Mouse (Mus musculus): ENCODE results near the gene Faim.
A peak's percentile ranks its signal among the peaks of the same experiment; 100 is the strongest.

Gene Faim

GRCm38 (mm10) chr9:98974898-98975297 is 11.3 kb upstream of the Faim start:
- peak; percentile 58 for DNase-seq (ENCODE audit: low read depth, low spot score)

DNA sequence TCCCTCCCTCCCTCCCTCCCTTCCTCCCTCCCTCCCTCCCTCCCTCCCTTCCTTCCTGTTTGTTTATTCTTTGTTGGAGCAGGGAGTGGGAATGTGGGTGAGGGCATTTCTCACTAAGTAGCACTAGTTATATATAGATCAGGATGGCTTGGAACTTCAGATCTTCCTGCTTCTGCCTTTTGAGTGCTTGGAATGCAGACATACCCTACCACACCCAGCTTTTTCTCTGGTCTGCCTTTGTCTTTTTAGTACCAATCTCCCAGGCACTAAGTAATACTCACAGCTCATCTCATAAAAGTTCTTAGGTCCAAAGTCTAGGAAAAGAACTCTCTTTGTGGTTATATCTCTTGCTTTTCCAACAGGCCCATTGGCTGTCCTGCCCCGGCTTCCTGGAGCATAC is 10.1 kb upstream of the Faim start:
- peak; percentile 43 for DNase-seq (ENCODE audit: low read depth, low spot score)

- DNase-seq (ENCODE audit: low read depth, low spot score) = peak; percentile 59
Measured at GRCm38 (mm10) chr9:98976520-98976919, 9.7 kb upstream of the Faim start.

GRCm38 (mm10) chr9:98979431-98980416 is 6.4 kb upstream of the Faim start:
- DNase-seq (ENCODE audit: low read depth, low spot score) = peak; percentile 93

- DNase-seq (ENCODE audit: low read depth, low spot score) = peak; percentile 66
Measured at GRCm38 (mm10) chr9:98986476-98987096, 413 bp downstream of the Faim start.

DNA sequence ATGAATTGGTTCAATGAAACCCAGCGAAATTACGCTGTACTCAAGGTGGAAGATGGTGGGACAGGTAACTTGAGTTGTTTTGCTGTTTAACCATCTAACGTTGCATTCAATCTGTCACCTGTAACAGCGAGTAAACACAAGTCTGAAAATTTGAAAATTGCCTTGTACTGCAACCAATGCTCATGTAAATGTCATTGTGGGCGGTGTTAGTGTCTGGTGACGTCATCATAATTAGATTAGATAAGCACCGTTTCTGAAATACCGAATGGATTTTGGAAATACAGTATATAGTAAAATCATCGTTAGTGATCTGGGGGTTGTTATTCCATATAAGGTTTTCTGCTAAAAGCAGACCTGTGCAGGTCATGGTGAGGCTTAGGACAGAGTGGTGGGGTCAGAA is 958 bp downstream of the Faim start:
- DNase-seq (ENCODE audit: low read depth, low spot score) = no peak

DNA sequence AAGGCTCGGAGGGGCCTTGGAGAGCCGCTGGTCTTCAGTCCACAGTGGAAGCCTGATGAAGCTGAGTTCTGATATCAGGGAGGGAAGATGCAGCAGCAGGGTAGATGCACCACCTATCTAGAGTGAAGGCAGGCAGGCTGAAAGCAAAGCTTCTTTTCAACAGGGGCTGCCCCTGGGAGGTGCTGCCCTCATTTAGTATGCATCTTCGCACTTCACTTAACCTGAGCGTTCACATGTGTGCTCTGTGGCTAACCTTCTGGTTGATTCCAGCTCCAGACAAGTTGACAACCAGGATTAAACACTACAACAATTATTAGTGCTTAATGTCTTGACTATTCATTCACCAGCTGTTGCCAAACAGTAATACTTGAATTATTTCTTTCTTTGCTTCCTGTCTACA is 7.9 kb downstream of the Faim start:
- DNase-seq (ENCODE audit: low read depth, low spot score) = no peak

DNA sequence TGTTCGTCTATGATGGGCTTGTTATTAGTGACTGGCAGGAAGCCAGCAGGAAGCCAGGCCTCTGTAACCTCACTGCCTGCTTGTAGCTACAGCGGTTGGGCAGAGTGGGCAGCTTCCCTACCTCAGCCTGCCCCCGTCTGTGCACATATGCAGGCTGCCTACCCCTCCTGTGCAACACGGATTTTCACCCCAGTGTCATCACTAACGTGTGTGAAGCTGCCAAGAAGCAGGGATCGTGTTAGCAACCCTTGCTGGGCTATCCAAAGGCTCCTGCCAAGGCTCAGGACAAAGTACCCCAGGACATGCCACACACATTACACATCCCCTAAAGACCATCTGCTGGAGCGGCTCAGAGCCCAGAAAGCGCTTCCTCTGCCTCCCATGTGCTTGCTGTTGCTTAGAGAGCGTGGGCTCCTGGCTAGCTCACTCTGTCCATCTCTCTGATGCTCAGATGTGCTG is 13.7 kb downstream of the Faim start:
- DNase-seq (ENCODE audit: low read depth, low spot score) = no peak

DNA sequence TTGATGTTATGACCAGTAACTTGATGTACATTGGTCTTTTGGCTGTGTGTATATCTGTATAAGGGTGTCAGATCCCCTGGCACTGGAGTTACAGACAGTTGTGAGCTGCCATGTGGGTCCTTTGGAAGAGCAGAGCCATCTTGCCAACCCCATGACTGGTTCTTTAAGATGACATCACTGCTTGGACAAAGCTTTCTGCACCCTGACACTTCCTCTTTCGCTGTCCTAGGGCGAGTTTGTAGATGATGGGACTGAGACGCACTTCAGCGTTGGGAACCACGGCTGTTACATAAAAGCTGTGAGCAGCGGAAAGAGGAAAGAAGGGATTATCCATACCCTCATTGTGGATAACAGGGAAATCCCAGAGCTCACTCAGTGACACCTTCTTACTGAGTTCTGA is 15.2 kb downstream of the Faim start:
- no peak for DNase-seq (ENCODE audit: low read depth, low spot score)

DNA sequence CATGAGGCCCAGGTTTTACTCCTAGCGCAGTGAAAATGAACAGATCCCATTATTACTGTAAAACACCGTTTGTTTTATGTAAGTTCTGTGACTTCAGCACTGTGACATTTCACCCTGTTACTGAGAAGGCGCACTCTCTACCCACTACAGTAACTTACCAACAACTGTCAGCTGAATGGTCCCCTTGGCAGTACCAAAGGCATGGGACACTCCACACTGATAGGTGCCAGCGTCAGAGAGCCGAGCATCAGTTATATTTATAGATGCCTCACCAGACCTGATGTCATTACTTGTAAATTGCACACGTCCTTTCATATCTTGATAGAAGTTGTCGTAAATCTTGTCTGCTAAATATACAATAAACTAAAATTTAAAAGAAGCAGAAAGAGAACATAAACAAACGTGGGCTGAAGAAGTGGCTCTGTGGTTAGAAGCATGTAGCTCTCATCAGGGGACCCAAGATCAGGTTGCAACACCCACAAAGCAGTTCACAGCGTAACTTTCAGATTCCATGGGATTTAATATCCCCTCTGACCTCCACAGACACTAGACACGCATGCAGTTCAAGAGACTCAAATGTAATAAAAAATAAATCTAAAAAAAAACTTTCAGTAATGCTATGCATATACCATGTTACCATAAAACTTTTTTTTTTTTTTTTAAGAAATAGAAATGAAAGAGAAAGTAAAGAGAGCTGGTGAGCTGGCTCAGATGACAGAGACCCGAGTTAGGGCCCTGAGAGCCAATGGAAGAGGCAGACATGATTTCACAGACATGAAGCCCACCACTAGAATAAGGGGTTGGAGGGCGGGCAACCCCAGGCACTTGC is 23.1 kb downstream of the Faim start:
- DNase-seq (ENCODE audit: low read depth, low spot score) = no peak

GRCm38 (mm10) chr9:99009898-99010199 is 23.7 kb downstream of the Faim start:
- DNase-seq (ENCODE audit: low read depth, low spot score) = no peak

- DNase-seq (ENCODE audit: low read depth, low spot score) = no peak
Measured at GRCm38 (mm10) chr9:99016301-99016700, 30.1 kb downstream of the Faim start.

DNA sequence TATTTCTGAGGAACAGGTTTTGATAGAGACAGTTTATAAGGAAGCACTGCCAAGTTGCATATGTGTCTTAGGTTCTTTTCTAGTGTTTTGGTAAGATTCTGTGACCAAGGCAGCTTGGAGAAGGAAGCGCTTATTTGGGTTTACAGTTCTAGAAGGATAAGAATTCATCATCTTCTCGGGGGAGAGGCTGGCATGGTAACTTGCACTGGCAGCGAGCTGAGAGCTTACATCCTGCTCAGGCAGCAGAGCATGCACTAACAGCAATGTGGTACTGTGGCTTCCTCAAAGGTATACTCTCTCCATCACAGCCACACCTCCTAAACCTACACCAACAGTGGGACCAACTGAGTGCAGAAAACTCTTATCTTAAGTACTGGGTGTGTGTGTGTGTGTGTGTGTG is 30.6 kb downstream of the Faim start:
- DNase-seq (ENCODE audit: low read depth, low spot score) = no peak

- no peak for DNase-seq (ENCODE audit: low read depth, low spot score)
Measured at GRCm38 (mm10) chr9:99017679-99018078, 31.5 kb downstream of the Faim start.

- no peak for DNase-seq (ENCODE audit: low read depth, low spot score)
Measured at GRCm38 (mm10) chr9:99021166-99021565, 35.0 kb downstream of the Faim start.

- DNase-seq (ENCODE audit: low read depth, low spot score) = peak; percentile 39
Measured at GRCm38 (mm10) chr9:99021751-99022150, 35.6 kb downstream of the Faim start.

- DNase-seq (ENCODE audit: low read depth, low spot score) = no peak
Measured at GRCm38 (mm10) chr9:99032031-99032430, 45.9 kb downstream of the Faim start.

DNA sequence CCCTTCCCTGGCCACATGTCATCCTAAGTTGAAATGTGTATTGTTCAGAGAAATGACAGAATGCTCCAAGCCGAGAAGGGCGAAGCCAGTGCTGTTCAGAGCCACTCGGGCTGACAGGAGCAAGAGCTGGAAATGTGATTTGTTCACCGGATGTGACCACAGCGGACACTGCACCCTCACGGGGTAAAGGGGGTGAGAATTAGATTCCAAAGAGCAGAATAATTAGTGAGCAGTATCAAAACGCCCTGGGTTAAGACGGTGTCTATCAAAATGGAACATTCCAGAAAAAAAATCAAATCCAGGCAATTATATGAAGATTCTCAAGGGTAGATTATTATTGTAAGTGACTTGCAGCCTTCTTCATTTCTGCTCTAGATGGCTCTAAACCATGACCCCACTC is 47.9 kb downstream of the Faim start:
- no peak for DNase-seq (ENCODE audit: low read depth, low spot score)

DNA sequence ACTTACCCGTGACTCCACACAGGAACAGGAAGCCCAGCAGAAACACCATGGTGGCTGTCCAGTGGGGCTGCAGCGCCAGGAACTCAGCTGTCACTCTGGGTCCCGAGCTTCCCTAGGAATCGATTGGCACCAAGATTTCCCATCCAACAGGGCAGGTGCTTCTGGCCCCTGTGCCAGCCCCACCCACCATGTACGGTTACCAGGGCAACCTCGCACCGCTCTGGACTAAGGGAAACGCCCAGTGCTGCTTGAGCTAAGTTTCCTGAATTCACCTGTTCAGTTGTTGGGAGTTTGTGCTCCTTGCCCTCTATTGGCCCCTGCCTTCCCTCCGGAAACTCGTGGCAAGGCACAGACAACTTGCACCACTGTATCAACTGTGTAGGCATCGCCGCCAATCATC is 49.4 kb downstream of the Faim start, which contains the start of gene Gm1123:
Gene Gm1123 (minus strand): TSS at position 141 of the 400 bp plus-strand sequence.
- peak; percentile 47 for DNase-seq (ENCODE audit: low read depth, low spot score)

DNA sequence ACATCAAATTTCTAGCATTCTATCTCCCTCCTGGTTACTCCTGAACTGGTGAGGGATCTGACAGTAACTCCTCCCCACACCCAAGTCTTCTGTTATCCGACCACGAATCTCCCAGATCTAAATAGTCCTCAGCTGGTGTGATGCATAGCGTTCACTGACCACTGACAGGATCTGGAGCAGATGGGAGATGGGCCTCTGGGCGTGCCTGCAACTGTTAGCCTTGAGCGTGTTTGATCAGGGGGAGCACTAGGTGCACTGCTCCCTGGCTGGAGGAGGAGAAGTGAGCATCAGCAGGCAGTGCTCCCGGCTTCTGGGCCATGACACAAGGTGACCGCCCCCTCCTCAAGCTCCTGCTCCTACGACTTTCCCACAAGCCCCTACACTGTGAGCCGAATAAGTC is 55.8 kb downstream of the Faim start:
- no peak for DNase-seq (ENCODE audit: low read depth, low spot score)

GRCm38 (mm10) chr9:99042641-99043040 is 56.5 kb downstream of the Faim start:
- DNase-seq (ENCODE audit: low read depth, low spot score) = no peak

GRCm38 (mm10) chr9:99044761-99045160 is 58.6 kb downstream of the Faim start:
- DNase-seq (ENCODE audit: low read depth, low spot score) = no peak

All from ES-CJ7 (cell line).